ENCODE assay signal across 13 mouse cellular contexts in the genomic region with DNA sequence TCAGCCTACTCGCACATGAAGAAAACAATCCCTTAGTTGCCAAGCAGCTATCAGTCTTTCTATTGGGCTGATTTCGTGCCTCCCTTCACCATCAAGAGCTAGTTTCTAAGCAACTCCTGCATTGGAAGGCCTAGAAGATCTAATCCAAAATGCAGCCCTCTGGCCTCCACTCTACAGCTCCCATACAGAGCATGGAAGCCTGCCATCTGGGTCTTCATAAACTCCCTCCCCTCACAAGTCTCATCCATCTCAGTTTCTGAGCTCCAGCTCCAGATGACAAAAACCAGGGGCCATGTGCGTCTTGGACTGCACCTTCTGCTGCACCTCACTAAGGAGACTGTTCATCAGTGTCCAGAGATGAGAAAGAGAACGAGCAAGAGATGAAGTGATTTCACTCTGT. TPM values are rescaled to one million over a fixed set of nuclear protein-coding genes. Genes with fewer than 3 reads are reported as not detected.
"Had no signal": no experiment of that assay in that cellular context is flagged by ENCODE, and none has a peak within 500 bp of the region (broad histone marks: within the 10 kb centered on the region; RNA-seq: fewer than 3 reads in every experiment).

No protein-coding gene starts in this region.

- H3K9me3 ChIP-seq: liver, embryonic 13.5 days had no signal

- H3K4me3 ChIP-seq: liver, embryonic 13.5 days had no signal

- H3K27me3 ChIP-seq: liver, embryonic 13.5 days had no signal

- H3K27ac ChIP-seq: kidney, postnatal 0 days; liver, embryonic 13.5 days had no signal

- H3K4me2 ChIP-seq: liver, embryonic 13.5 days; midbrain, embryonic 11.5 days had no signal

- DNase-seq: kidney, postnatal 25 days; liver, embryonic 13.5 days; lung, adult 2 months; lung, postnatal 14 days; lung, postnatal 4 days; midbrain, embryonic 14.5 days; thymus, adult 18-20 months; thymus, postnatal 36 days had no signal

- H3K36me3 ChIP-seq: liver, embryonic 13.5 days had no signal

- H3K9ac ChIP-seq: liver, embryonic 13.5 days had no signal

- H3K4me1 ChIP-seq: liver, embryonic 13.5 days had no signal

RNA-seq across cellular contexts. Expression of a gene that starts 52.8 kb away (rescaled TPM):
- total RNA-seq: megakaryocyte progenitor cell, adult 5-6 weeks; megakaryocyte-erythroid progenitor cell, adult 5-6 weeks had no signal
- polyA plus RNA-seq: liver, adult 2 months had no signal

RNA-seq across cellular contexts. Expression of a gene that starts 58.1 kb away (rescaled TPM):
- total RNA-seq: megakaryocyte progenitor cell, adult 5-6 weeks; megakaryocyte-erythroid progenitor cell, adult 5-6 weeks had no signal
- polyA plus RNA-seq: liver, adult 2 months had no signal
